Mouse (Mus musculus) liver, embryonic 12.5 days (tissue): ENCODE measurements around the gene Rhag. TPM values are rescaled to one million over a fixed set of nuclear protein-coding genes. Genes with fewer than 3 reads are reported as not detected.

Experiments
- ATAC-seq: fragments of 200-750 bp; cut with Nextera tagmentation; 2 replicates; pipeline ENCODE4 v1.8.0; 2017; ENCODE audit warnings: moderate number of reproducible peaks, mild to moderate bottlenecking, moderate library complexity
- H3K27ac ChIP-seq: fragments of 300-500 bp; sonication (generic); 2 replicates; pipeline ENCODE4 v1.5.1; 2016; ENCODE audit warnings: mild to moderate bottlenecking
- H3K27me3 ChIP-seq: fragments of 300-500 bp; sonication (generic); replicated peaks from 2 replicates; pipeline ENCODE4 v1.6.1; 2016; ENCODE audit warnings: mild to moderate bottlenecking, moderate library complexity
- H3K36me3 ChIP-seq: fragments of 300-500 bp; sonication (generic); 2 replicates; pipeline ENCODE4 v1.6.1; 2016; ENCODE audit warnings: mild to moderate bottlenecking, moderate library complexity
- H3K4me1 ChIP-seq: fragments of 300-500 bp; sonication (generic); 2 replicates; pipeline ENCODE4 v1.6.1; 2016
- H3K4me2 ChIP-seq: fragments of 300-500 bp; sonication (generic); 2 replicates; pipeline ENCODE4 v1.6.1; 2016; ENCODE audit warnings: mild to moderate bottlenecking, moderate library complexity
- H3K4me3 ChIP-seq: fragments of 300-500 bp; sonication (generic); 2 replicates; pipeline ENCODE4 v1.5.1; 2016; ENCODE audit warnings: mild to moderate bottlenecking, moderate library complexity
- H3K9ac ChIP-seq: fragments of 300-500 bp; sonication (generic); 2 replicates; pipeline ENCODE4 v1.6.1; 2016; ENCODE audit warnings: mild to moderate bottlenecking, moderate library complexity
- H3K9me3 ChIP-seq: fragments of 300-500 bp; sonication (generic); replicated peaks from 2 replicates; pipeline ENCODE4 v1.6.1; 2016; ENCODE audit warnings: mild to moderate bottlenecking, moderate library complexity
- WGBS: fragments of 180-500 bp; shearing (Covaris S2); methylation state at CpG from one replicate; pipeline ENCODE4 v1.1.7; 2016; ENCODE audit not compliant: insufficient replicate concordance; 5-methylcytosine and 5-hydroxymethylcytosine counted together
- polyA plus RNA-seq: library from polyadenylated mRNA; unstranded; fragments of >200 nt; fragmentation: Nextera tagmentation; extraction: Ambion mirVana; gene quantifications from 2 replicates; pipeline ENCODE4 v1.2.1, GENCODE M21; 2016

The Rhag gene
- polyA plus RNA-seq, result 216 and 219 TPM in 2 replicates

- H3K27ac ChIP-seq, result peak within 1 kb of the TSS; percentile 92
- WGBS, result 7% methylated on average over 1 of the region's 1 CpGs
Observed at GRCm38 (mm10) chr17:40810934-40811333, at the start of gene Rhag. Gene Rhag (plus strand): TSS chr17:40811126.

GRCm38 (mm10) chr17:40763662-40764061, 47.3 kb upstream of the Rhag start:
- Histone ChIP-seq H3K9ac (no peak overlapping the region), H3K36me3 (no peaks in the 10 kb centered on the region), H3K4me3 (no peak overlapping the region), H3K27ac (no peak overlapping the region), H3K27me3 (no peaks in the 10 kb centered on the region), H3K9me3 (no peaks in the 10 kb centered on the region), H3K4me2 (no peak overlapping the region), H3K4me1 (peaks cover 3% of the 10 kb centered on the region; the same call in 1 of the 2 replicates)
- 59% methylated on average over 4 of the region's 4 CpGs for WGBS
- ATAC-seq, result no peak

More at GRCm38 (mm10) chr17:40810934-40811333, at the start of gene Rhag:
- Histone ChIP-seq H3K36me3 (peaks cover 12% of the 10 kb centered on the region), H3K4me1 (peaks cover 44% of the 10 kb centered on the region), H3K9me3 (no peaks in the 10 kb centered on the region), H3K9ac (peak within 1 kb of the TSS; percentile 80), H3K4me2 (peak within 1 kb of the TSS; percentile 30), H3K27me3 (no peaks in the 10 kb centered on the region), H3K4me3 (peak within 1 kb of the TSS; percentile 67)
- peak; percentile 86 for ATAC-seq

GRCm38 (mm10) chr17:40767120-40767519, 43.8 kb upstream of the Rhag start:
- peak; percentile 40; the same call in 1 of the 2 replicates for ATAC-seq
- Histone ChIP-seq H3K9me3 (no peaks in the 10 kb centered on the region), H3K4me1 (peaks cover 3% of the 10 kb centered on the region; the same call in 1 of the 2 replicates), H3K4me2 (no peak overlapping the region), H3K9ac (no peak overlapping the region), H3K36me3 (no peaks in the 10 kb centered on the region), H3K27ac (no peak overlapping the region), H3K4me3 (no peak overlapping the region), H3K27me3 (no peaks in the 10 kb centered on the region)
- 56% methylated on average over 1 of the region's 1 CpGs for WGBS

GRCm38 (mm10) chr17:40789877-40790276, 21.0 kb upstream of the Rhag start:
- no peak overlapping the region for H3K9ac ChIP-seq
- H3K4me3 ChIP-seq, result no peak overlapping the region
- no peaks in the 10 kb centered on the region for H3K36me3 ChIP-seq
- H3K4me1 ChIP-seq, result peaks cover 13% of the 10 kb centered on the region; the same call in 1 of the 2 replicates
- H3K9me3 ChIP-seq, result no peaks in the 10 kb centered on the region
- H3K27me3 ChIP-seq, result no peaks in the 10 kb centered on the region
- H3K4me2 ChIP-seq, result no peak overlapping the region
- ATAC-seq, result no peak
- H3K27ac ChIP-seq, result no peak overlapping the region

DNA sequence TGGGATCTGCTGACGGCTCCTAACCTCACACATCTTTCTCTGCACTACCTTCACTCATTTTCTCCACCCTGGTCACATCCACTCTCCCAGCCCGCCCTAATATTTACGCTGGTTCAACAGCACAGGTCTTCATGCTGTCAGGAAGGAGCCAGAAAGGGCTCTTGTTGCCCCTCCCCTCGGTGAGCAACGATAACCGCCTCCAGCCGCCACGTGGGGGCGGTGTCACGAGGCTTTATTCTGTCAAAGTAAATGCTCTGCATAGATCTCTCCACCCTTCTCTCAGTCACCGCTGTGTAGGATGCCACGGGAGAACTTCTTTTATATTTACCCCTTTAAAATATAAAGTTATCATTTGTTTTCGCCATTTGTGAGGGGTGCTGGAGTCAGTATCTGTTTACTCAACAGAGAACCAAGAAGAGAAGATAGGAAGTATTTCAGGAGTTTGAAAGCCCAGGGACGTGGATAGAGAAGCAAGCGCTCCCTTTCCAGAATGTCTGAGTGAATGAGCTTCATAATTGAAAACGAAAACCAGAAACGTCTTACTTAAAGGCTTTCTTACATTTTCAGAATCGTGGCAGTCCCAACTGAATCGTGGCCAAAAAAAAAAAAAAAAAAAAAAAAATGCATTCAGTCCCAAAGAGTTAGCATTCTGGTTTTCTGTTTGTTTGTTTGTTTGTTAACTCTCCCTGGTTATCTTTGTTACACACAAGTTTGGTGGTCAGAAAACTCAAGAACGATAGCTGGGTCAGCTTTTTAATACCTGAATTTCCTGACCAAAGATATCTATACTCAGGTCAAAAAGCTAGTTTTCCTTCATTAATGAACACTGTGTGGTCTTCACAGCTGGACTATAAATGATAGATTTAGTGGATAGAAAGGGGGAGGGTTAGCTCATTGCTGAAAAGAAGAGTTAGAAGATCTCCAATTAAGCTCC, 16.7 kb upstream of the Rhag start:
- Histone ChIP-seq H3K27me3 (no peaks in the 10 kb centered on the region), H3K4me3 (no peak overlapping the region), H3K9me3 (no peaks in the 10 kb centered on the region), H3K4me1 (peaks cover 14% of the 10 kb centered on the region; the same call in 1 of the 2 replicates), H3K4me2 (peak overlapping the region; percentile 49), H3K27ac (no peak overlapping the region), H3K36me3 (no peaks in the 10 kb centered on the region), H3K9ac (no peak overlapping the region)
- WGBS, result 38% methylated on average over 20 of the region's 20 CpGs
- ATAC-seq, result peak; percentile 99

DNA sequence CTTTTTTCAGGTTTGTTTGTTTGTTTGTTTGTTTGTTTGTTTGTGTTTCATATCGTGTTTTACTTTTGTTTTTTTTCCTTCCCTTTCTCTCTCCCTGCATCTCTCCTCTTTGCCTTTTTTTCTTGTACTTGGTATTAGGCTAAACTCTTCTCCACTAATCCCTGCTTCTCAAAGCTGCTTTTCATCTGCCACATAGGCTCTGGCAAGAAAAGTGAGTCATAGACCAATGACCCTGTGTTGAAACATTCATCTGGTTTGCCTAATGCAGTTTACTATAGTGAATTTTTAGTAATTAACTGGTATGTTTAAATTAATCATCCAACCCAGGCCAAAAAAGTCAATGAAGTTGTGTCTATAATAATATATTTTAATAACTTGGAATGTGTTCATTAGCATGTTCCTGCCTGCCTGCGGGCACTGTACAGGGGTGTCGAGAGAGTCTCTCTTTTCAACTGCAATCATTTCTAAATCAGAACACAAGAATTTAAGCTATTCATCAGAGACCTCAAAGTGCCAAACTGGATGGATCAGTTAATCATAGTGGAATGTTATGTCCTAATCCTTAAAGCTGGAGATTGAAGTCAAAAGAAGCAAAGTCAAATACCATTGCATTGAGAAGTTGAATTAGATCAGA, 8.1 kb upstream of the Rhag start:
- Histone ChIP-seq H3K4me2 (no peak overlapping the region), H3K4me3 (no peak overlapping the region), H3K36me3 (no peaks in the 10 kb centered on the region), H3K9me3 (no peaks in the 10 kb centered on the region), H3K27me3 (no peaks in the 10 kb centered on the region), H3K4me1 (peaks cover 23% of the 10 kb centered on the region), H3K27ac (no peak overlapping the region), H3K9ac (no peak overlapping the region)
- no peak for ATAC-seq
- 87% methylated on average over 3 of the region's 3 CpGs for WGBS

DNA sequence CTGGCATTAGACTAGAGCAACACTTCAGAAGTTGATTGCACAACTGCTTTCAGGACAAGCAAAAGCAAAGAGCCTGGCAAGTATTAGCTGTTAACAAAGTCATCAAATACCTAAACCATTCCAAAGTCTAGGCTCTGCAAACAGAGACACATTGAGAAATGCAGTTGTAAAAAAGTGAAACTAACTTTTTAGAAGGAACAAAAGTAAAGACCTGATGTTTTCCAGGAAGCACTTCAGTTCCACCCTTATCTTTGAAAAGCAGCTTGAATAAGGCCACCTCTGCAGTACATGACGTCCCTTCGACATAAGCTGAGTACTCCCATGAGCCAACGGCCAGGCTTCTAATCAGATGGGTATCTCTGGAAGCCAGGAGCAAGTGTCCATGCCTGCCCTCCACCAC, 4.4 kb upstream of the Rhag start:
- H3K9ac ChIP-seq, result peak overlapping the region; percentile 66
- H3K4me3 ChIP-seq, result peak overlapping the region; percentile 51
- peak overlapping the region; percentile 98 for H3K27ac ChIP-seq
- WGBS, result 2% methylated on average over 3 of the region's 3 CpGs
- peaks cover 45% of the 10 kb centered on the region for H3K4me1 ChIP-seq
- H3K27me3 ChIP-seq, result no peaks in the 10 kb centered on the region
- H3K4me2 ChIP-seq, result peak overlapping the region; percentile 66
- H3K36me3 ChIP-seq, result no peaks in the 10 kb centered on the region
- peak; percentile 97 for ATAC-seq
- H3K9me3 ChIP-seq, result no peaks in the 10 kb centered on the region

- 13% methylated on average over 2 of the region's 2 CpGs for WGBS
- H3K9me3 ChIP-seq, result no peaks in the 10 kb centered on the region
- peak; percentile 62 for ATAC-seq
- peaks cover 45% of the 10 kb centered on the region for H3K4me1 ChIP-seq
- peak within 1 kb of the TSS; percentile 66 for H3K9ac ChIP-seq
- H3K4me2 ChIP-seq, result peak within 1 kb of the TSS; percentile 66
- no peaks in the 10 kb centered on the region for H3K27me3 ChIP-seq
- peak within 1 kb of the TSS; percentile 51 for H3K4me3 ChIP-seq
- H3K27ac ChIP-seq, result peak within 1 kb of the TSS; percentile 98
- H3K36me3 ChIP-seq, result no peaks in the 10 kb centered on the region
Observed at GRCm38 (mm10) chr17:40806953-40807572, 3.9 kb upstream of the Rhag start, which contains the start of gene Crisp2. Gene Crisp2 (minus strand): TSS chr17:40807003.

DNA sequence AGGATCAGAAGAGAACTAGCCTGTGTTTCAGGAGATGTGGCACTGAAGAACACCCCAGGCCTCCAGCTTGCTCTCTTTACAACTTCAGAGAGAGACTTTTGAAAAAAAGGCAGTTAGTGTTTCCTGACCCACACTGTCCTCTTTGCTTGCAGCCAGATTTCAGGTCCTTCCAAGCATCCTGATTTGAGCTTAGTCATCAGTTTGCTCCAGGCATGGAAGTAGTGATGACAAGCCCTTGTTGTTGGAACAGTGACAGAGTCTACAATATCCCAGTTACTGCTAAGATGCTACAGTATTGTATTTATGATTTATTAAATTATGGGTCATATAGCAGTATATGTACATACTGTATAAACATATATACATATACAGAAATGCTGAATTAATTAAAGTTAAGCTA, 2.9 kb upstream of the Rhag start:
- ATAC-seq, result no peak
- H3K4me2 ChIP-seq, result peak overlapping the region; percentile 66

GRCm38 (mm10) chr17:40811560-40811959, 634 bp downstream of the Rhag start:
- Histone ChIP-seq H3K4me1 (peaks cover 42% of the 10 kb centered on the region), H3K4me3 (peak overlapping the region; percentile 67), H3K9me3 (no peaks in the 10 kb centered on the region), H3K4me2 (no peak overlapping the region), H3K36me3 (peaks cover 15% of the 10 kb centered on the region), H3K9ac (peak overlapping the region; percentile 80), H3K27ac (no peak overlapping the region), H3K27me3 (no peaks in the 10 kb centered on the region)
- no peak for ATAC-seq
- 39% methylated on average over 1 of the region's 1 CpGs for WGBS

More for the DNA sequence above, 2.9 kb upstream of the Rhag start:
- Histone ChIP-seq H3K4me3 (no peak overlapping the region), H3K36me3 (no peaks in the 10 kb centered on the region), H3K9me3 (no peaks in the 10 kb centered on the region), H3K27ac (peak overlapping the region; percentile 84), H3K27me3 (no peaks in the 10 kb centered on the region), H3K9ac (peak overlapping the region; percentile 48), H3K4me1 (peaks cover 45% of the 10 kb centered on the region)

DNA sequence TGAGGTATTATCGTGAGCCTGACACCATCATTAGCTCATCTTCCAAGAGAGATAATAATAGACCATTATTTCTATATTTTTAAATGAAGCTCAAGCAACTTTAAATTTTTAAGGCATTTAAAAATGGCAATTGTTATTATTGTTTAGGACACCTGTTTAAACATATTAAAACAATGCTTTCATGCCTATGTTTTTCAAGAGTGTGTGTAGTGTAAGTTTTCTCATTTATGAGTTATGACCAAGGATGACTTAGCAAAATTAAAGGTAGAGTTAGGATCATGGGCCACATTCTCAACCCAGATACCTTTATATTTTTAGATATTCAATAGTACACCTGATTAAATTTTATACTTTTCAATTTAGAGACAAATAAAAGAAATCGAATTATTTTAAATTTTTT, 1.3 kb downstream of the Rhag start:
- Histone ChIP-seq H3K27ac (no peak overlapping the region), H3K4me2 (no peak overlapping the region), H3K4me3 (peak overlapping the region; percentile 37), H3K9ac (peak overlapping the region; percentile 35), H3K36me3 (peaks cover 20% of the 10 kb centered on the region), H3K4me1 (peaks cover 42% of the 10 kb centered on the region), H3K27me3 (no peaks in the 10 kb centered on the region), H3K9me3 (no peaks in the 10 kb centered on the region)
- ATAC-seq, result no peak
- WGBS, result 23% methylated on average over 2 of the region's 2 CpGs
